Mouse (Mus musculus) liver, adult 2 months (tissue): ENCODE results near the gene Fam166b. TPM values are rescaled to one million over a fixed set of nuclear protein-coding genes. Genes with fewer than 3 reads are reported as not detected.

Source experiments
- DNase-seq: peaks from one replicate; pipeline ENCODE4 v3.0.0-alpha.2; 2011; ENCODE audit warnings: low read depth, low spot score; ENCODE audit errors: extremely low read depth
- H3K27ac ChIP-seq: fragments of 200-500 bp; replicated peaks from 2 replicates; pipeline ENCODE4 v1.5.1; 2012; ENCODE audit warnings: low read depth, mild to moderate bottlenecking, control low read depth, inconsistent platforms, low read length; ENCODE audit not compliant: insufficient read depth
- H3K27me3 ChIP-seq: fragments of 200-500 bp; 2 replicates; pipeline ENCODE4 v1.6.1; 2012; ENCODE audit warnings: mild to moderate bottlenecking, moderate library complexity, low read length, inconsistent platforms; ENCODE audit not compliant: control insufficient read depth, insufficient read depth
- H3K36me3 ChIP-seq: fragments of 200-500 bp; 2 replicates; pipeline ENCODE4 v1.6.1; 2012; ENCODE audit warnings: low read length, inconsistent platforms; ENCODE audit not compliant: control insufficient read depth, insufficient read depth
- H3K4me1 ChIP-seq: fragments of 200-500 bp; 2 replicates; pipeline ENCODE4 v1.6.1; 2011; ENCODE audit warnings: low read length; ENCODE audit not compliant: control insufficient read depth, insufficient read depth
- H3K4me3 ChIP-seq: fragments of 200-500 bp; 2 replicates; pipeline ENCODE4 v1.5.1; 2011; ENCODE audit warnings: low read depth, mild to moderate bottlenecking, control low read depth, low read length, moderate library complexity; ENCODE audit not compliant: insufficient read depth
- H3K79me2 ChIP-seq: fragments of 200-500 bp; 2 replicates; pipeline ENCODE4 v1.6.1; 2012; ENCODE audit warnings: inconsistent platforms, mild to moderate bottlenecking, low read length, moderate library complexity; ENCODE audit not compliant: control insufficient read depth, insufficient read depth
- H3K9ac ChIP-seq: fragments of 200-500 bp; 2 replicates; pipeline ENCODE4 v1.6.1; 2012; ENCODE audit warnings: low read depth, mild to moderate bottlenecking, control low read depth, inconsistent platforms, low read length
- CTCF ChIP-seq: fragments of 200-500 bp; IDR thresholded peaks from 2 replicates; pipeline ENCODE4 v1.5.1; 2011; ENCODE audit warnings: low read depth, low read length, control low read depth
- POLR2A ChIP-seq: fragments of 200-500 bp; IDR thresholded peaks from 2 replicates; pipeline ENCODE4 v1.6.1; 2011; ENCODE audit warnings: low read length, control low read depth; ENCODE audit not compliant: insufficient read depth; ENCODE audit errors: extremely low read depth
- WGBS: fragments of 180-500 bp; shearing (Covaris S2); methylation state at CpG from one replicate; pipeline ENCODE4 v1.1.7; 2018; 5-methylcytosine and 5-hydroxymethylcytosine counted together
- polyA plus RNA-seq: library from polyadenylated mRNA; depleted of rRNA; stranded (reverse); fragments of >200 nt; gene quantifications from 2 replicates; pipeline ENCODE4 v1.2.3, GENCODE M21; 2012
- total RNA-seq: library from RNA; depleted of rRNA; stranded (reverse); fragments of >200 nt; gene quantifications from 2 replicates; pipeline ENCODE4 v1.2.3, GENCODE M21; 2014

The Fam166b gene
- total and polyA plus RNA-seq, 2 experiments = not detected

GRCm38 (mm10) chr4:43442456-43443361 is 13.8 kb upstream of the Fam166b start:
- no peaks in the 10 kb centered on the region; the same call in 1 of the 2 replicates for H3K79me2 ChIP-seq
- WGBS = under 1% methylated on average over 88 of the region's 88 CpGs
- peak overlapping the region; percentile 69 for H3K4me3 ChIP-seq
- peak overlapping the region; percentile 80 for H3K27ac ChIP-seq
- DNase-seq = peak; percentile 60
- no peaks in the 10 kb centered on the region for H3K27me3 ChIP-seq
- peaks cover 6% of the 10 kb centered on the region; the same call in 1 of the 2 replicates for H3K36me3 ChIP-seq
- peak overlapping the region; percentile 92 for H3K9ac ChIP-seq
- no peak for TF ChIP-seq CTCF
- TF ChIP-seq POLR2A = no peak
- peaks cover 5% of the 10 kb centered on the region; the same call in 1 of the 2 replicates for H3K4me1 ChIP-seq

GRCm38 (mm10) chr4:43442044-43442443 is 13.1 kb upstream of the Fam166b start:
- H3K36me3 ChIP-seq = peaks cover 6% of the 10 kb centered on the region; the same call in 1 of the 2 replicates
- peak overlapping the region; percentile 80 for H3K27ac ChIP-seq
- under 1% methylated on average over 33 of the region's 33 CpGs for WGBS
- TF ChIP-seq CTCF (peak; percentile 98), POLR2A (peak; percentile 91)
- no peaks in the 10 kb centered on the region; the same call in 1 of the 2 replicates for H3K79me2 ChIP-seq
- DNase-seq = peak; percentile 93
- H3K27me3 ChIP-seq = no peaks in the 10 kb centered on the region
- peak overlapping the region; percentile 73 for H3K9ac ChIP-seq
- H3K4me1 ChIP-seq = peaks cover 5% of the 10 kb centered on the region; the same call in 1 of the 2 replicates
- H3K4me3 ChIP-seq = peak overlapping the region; percentile 69

- H3K27ac ChIP-seq = peak within 1 kb of the TSS; percentile 80
- no peaks in the 10 kb centered on the region for H3K27me3 ChIP-seq
- no peak for DNase-seq
- no peaks in the 10 kb centered on the region; the same call in 1 of the 2 replicates for H3K79me2 ChIP-seq
- peaks cover 5% of the 10 kb centered on the region; the same call in 1 of the 2 replicates for H3K4me1 ChIP-seq
- peak within 1 kb of the TSS; percentile 73 for H3K9ac ChIP-seq
- WGBS = 32% methylated on average over 4 of the region's 4 CpGs
- peak within 1 kb of the TSS; percentile 69 for H3K4me3 ChIP-seq
- peaks cover 6% of the 10 kb centered on the region; the same call in 1 of the 2 replicates for H3K36me3 ChIP-seq
- TF ChIP-seq POLR2A (no peak), CTCF (no peak)
Measured at GRCm38 (mm10) chr4:43441639-43442038, 12.7 kb upstream of the Fam166b start, which contains the start of gene Tesk1. Gene Tesk1, plus strand, starts transcription at chr4:43441939.

- Histone ChIP-seq H3K4me1 (peaks cover 2% of the 10 kb centered on the region; the same call in 1 of the 2 replicates), H3K27me3 (no peaks in the 10 kb centered on the region), H3K27ac (no peak overlapping the region), H3K79me2 (no peaks in the 10 kb centered on the region), H3K9ac (no peak overlapping the region), H3K4me3 (no peak overlapping the region), H3K36me3 (no peaks in the 10 kb centered on the region)
- WGBS = 91% methylated on average over 1 of the region's 1 CpGs
- DNase-seq = no peak
- no peak for TF ChIP-seq POLR2A
- TF ChIP-seq CTCF = no peak
Measured at GRCm38 (mm10) chr4:43432832-43433231, 3.9 kb upstream of the Fam166b start.

- no peaks in the 10 kb centered on the region for H3K79me2 ChIP-seq
- peaks cover 2% of the 10 kb centered on the region; the same call in 1 of the 2 replicates for H3K4me1 ChIP-seq
Measured at GRCm38 (mm10) chr4:43431690-43432089, 2.8 kb upstream of the Fam166b start.

More at GRCm38 (mm10) chr4:43431690-43432089, 2.8 kb upstream of the Fam166b start:
- H3K9ac ChIP-seq = no peak overlapping the region
- TF ChIP-seq CTCF (peak; percentile 78), POLR2A (no peak)
- H3K36me3 ChIP-seq = no peaks in the 10 kb centered on the region; the same call in 1 of the 2 replicates
- no peaks in the 10 kb centered on the region for H3K27me3 ChIP-seq
- no peak overlapping the region for H3K27ac ChIP-seq
- DNase-seq = peak; percentile 80
- WGBS = 2% methylated on average over 4 of the region's 4 CpGs
- H3K4me3 ChIP-seq = no peak overlapping the region
